In the genomic region with DNA sequence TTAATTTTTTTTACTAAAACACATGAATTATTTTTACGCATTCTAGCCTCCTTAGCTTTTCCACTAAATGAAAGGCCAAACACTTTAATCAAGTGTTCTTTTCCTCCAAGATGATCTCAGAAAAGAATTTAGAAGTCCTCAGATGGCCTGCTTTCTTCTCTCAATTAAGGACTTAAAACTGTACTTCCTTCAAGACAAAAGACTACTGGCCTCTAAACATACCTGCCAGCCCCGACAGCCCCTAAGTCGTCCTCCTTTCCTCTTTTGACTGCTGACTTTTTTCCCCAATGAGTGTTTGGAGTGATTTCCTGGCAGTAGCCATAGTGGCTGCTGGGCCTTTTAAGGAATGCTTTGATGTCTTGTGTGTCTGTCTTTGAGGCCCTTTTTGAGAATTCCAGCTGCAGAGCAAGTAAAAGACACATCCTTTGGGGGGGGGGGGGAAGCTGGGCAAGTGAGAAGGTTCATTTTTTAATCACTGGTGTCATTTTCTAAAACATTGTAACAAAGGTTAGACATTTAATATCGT, we compare ENCODE assay signal across 9 mouse cellular contexts. TPM values are rescaled to one million over a fixed set of nuclear protein-coding genes. Genes with fewer than 3 reads are reported as not detected.
DNase-seq lines count a peak whose midpoint lies in the region; ATAC-seq and TF ChIP-seq lines count a peak whose summit lies in the region.
"Had no signal": no experiment of that assay in that cellular context is flagged by ENCODE, and none has a peak within 500 bp of the region (broad histone marks: within the 10 kb centered on the region; RNA-seq: fewer than 3 reads in every experiment).

No protein-coding gene starts in this region.

- peaks cover 42% of the 10 kb centered on the region for H3K79me3 ChIP-seq in C2C12 (ENCODE audit: low read depth)

- no peaks in the 10 kb centered on the region for H3K9me3 ChIP-seq in limb, embryonic 14.5 days (ENCODE audit: control insufficient read depth, low read length)
- H3K9me3 ChIP-seq in neural tube, embryonic 11.5 days (ENCODE audit: control insufficient read depth, low read length) = no peaks in the 10 kb centered on the region

- H3K9ac ChIP-seq in limb, embryonic 14.5 days (ENCODE audit: low read depth, low read length, severe bottlenecking) = 0 out of 2 replicates have a peak overlapping the region, but pooled peaks have one; percentile 28
- 0 out of 2 replicates have a peak overlapping the region, but pooled peaks have one; percentile 1 for H3K9ac ChIP-seq in neural tube, embryonic 11.5 days (ENCODE audit: low read length)

- peak overlapping the region; percentile 88 for H3K4me3 ChIP-seq in gastrocnemius, adult 2 months
- peak overlapping the region; percentile 69 for H3K4me3 ChIP-seq in C2C12 (ENCODE audit: insufficient read depth, poor library complexity, severe bottlenecking)
- H3K4me3 ChIP-seq in embryonic fibroblast, embryonic 13.5 days (ENCODE audit: insufficient read depth, low read length) = peak overlapping the region; percentile 67
- peak overlapping the region; percentile 82 for H3K4me3 ChIP-seq in limb, embryonic 14.5 days (replicated peaks; ENCODE audit: low read length)
- H3K4me3 ChIP-seq in neural tube, embryonic 11.5 days (ENCODE audit: low read depth, low read length) = peak overlapping the region; percentile 82

- H3K27me3 ChIP-seq in C2C12 (ENCODE audit: control insufficient read depth, insufficient read depth, insufficient read length) = no peaks in the 10 kb centered on the region
- H3K27me3 ChIP-seq in limb, embryonic 14.5 days (ENCODE audit: control insufficient read depth, insufficient read depth, low read length) = no peaks in the 10 kb centered on the region
- no peaks in the 10 kb centered on the region for H3K27me3 ChIP-seq in neural tube, embryonic 11.5 days (ENCODE audit: control insufficient read depth, insufficient read depth, low read length)

- DNase-seq in gastrocnemius, adult 2 months = no peak
- DNase-seq in gastrocnemius, postnatal 25 days = no peak
- DNase-seq in limb, embryonic 14.5 days (ENCODE audit: low spot score) = no peak
- DNase-seq in neural tube, embryonic 11.5 days (ENCODE audit: low spot score) = peak; percentile 48
- DNase-seq in spleen, adult 12 weeks (ENCODE audit: low spot score) = no peak
- no peak for DNase-seq in ovary, postnatal 14 days (ENCODE audit: low spot score)

- no peak for TF ChIP-seq CTCF in gastrocnemius, adult 2 months (IDR thresholded peaks at IDR 0.05)
- TF ChIP-seq CTCF in C2C12 (IDR thresholded peaks at IDR 0.05; ENCODE audit: control insufficient read depth, insufficient read depth, insufficient read length) = no peak
- TF ChIP-seq CTCF in embryonic fibroblast, embryonic 13.5 days (IDR thresholded peaks at IDR 0.05; ENCODE audit: borderline replicate concordance, insufficient read depth, low read length) = no peak

- H3K4me2 ChIP-seq in limb, embryonic 14.5 days (replicated peaks; ENCODE audit: low read depth, low read length, severe bottlenecking) = peak overlapping the region; percentile 69
- H3K4me2 ChIP-seq in neural tube, embryonic 11.5 days (ENCODE audit: low read depth) = peak overlapping the region; percentile 48

- no peaks in the 10 kb centered on the region for H3K4me1 ChIP-seq in embryonic fibroblast, embryonic 13.5 days (ENCODE audit: control insufficient read depth, insufficient read depth, low read length)
- peaks cover 5% of the 10 kb centered on the region for H3K4me1 ChIP-seq in limb, embryonic 14.5 days (ENCODE audit: control insufficient read depth, insufficient read depth, low read length)
- peaks cover 5% of the 10 kb centered on the region; the same call in 1 of the 2 replicates for H3K4me1 ChIP-seq in neural tube, embryonic 11.5 days (ENCODE audit: control insufficient read depth, insufficient read depth, low read length)

- H3K27ac ChIP-seq in gastrocnemius, adult 2 months = peak overlapping the region; percentile 96
- 0 out of 2 replicates have a peak overlapping the region, but pooled peaks have one; percentile 40 for H3K27ac ChIP-seq in embryonic fibroblast, embryonic 13.5 days (ENCODE audit: insufficient read depth, low read length)
- H3K27ac ChIP-seq in limb, embryonic 14.5 days (replicated peaks; ENCODE audit: low read depth, low read length) = no peak overlapping the region
- no peak overlapping the region for H3K27ac ChIP-seq in neural tube, embryonic 11.5 days (ENCODE audit: low read depth, low read length)

- intact Hi-C loops in gastrocnemius, adult 2 months (cut with DNase I) = no loop called here

- ATAC-seq in limb, embryonic 14.5 days (ENCODE audit: low FRiP score, low read depth) = no peak
- ATAC-seq in neural tube, embryonic 11.5 days (ENCODE audit: insufficient read depth, low FRiP score, low TSS enrichment) = no peak

- 24% methylated on average over 4 of the region's 4 CpGs for WGBS in limb, embryonic 14.5 days
- WGBS in neural tube, embryonic 11.5 days = 15% methylated on average over 4 of the region's 4 CpGs

- peak overlapping the region; percentile 12 for H3ac ChIP-seq in C2C12 (ENCODE audit: control insufficient read depth, insufficient read length, low read depth)

- TF ChIP-seq POLR2A in embryonic fibroblast, embryonic 13.5 days (IDR thresholded peaks at IDR 0.05; ENCODE audit: low read depth, low read length) = no peak
- no peak for TF ChIP-seq POLR2A in limb, embryonic 14.5 days (IDR thresholded peaks at IDR 0.05; ENCODE audit: borderline replicate concordance, extremely low read depth, insufficient read depth, insufficient read length)

- peaks cover 60% of the 10 kb centered on the region for H3K79me2 ChIP-seq in C2C12 (ENCODE audit: control insufficient read depth, insufficient read depth)

- no peaks in the 10 kb centered on the region for H3K36me3 ChIP-seq in C2C12 (ENCODE audit: control insufficient read depth, insufficient read depth)
- H3K36me3 ChIP-seq in limb, embryonic 14.5 days (ENCODE audit: control insufficient read depth, insufficient read depth, low read length) = no peaks in the 10 kb centered on the region
- no peaks in the 10 kb centered on the region for H3K36me3 ChIP-seq in neural tube, embryonic 11.5 days (ENCODE audit: control insufficient read depth, insufficient read depth, low read length)

TF ChIP-seq in C2C12, 6 proteins besides CTCF, POLR2A, EP300 and RAD21:
- TF ChIP-seq CEBPB (IDR thresholded peaks at IDR 0.05; ENCODE audit: low read depth) = no peak
- no peak for TF ChIP-seq MYOD1 (IDR thresholded peaks at IDR 0.05; ENCODE audit: control insufficient read depth, insufficient read length, low read depth)
- TF ChIP-seq MYOG (IDR thresholded peaks at IDR 0.05; ENCODE audit: control insufficient read depth, extremely low read depth, insufficient read length) = no peak
TF ChIP-seq in C2C12: peak in this region for 0.

RNA-seq across cellular contexts. Expression of a gene that starts 1.3 kb away (rescaled TPM):
- 10 to 100 TPM; 18.1 to 23.3 TPM for total RNA-seq in gastrocnemius, adult 2 months (2021)
- 10 to 100 TPM; 17.3 to 18.1 TPM for total RNA-seq in gastrocnemius, postnatal 25 days (2021)
- 1.6 TPM for polyA plus RNA-seq in C2C12 (2012; fragmentation: generic; extraction: Trizol)
- polyA plus RNA-seq in embryonic fibroblast, embryonic 13.5 days (2011; ENCODE audit: insufficient read length, low read depth, missing spikeins) = 26.9 and 36.1 TPM in 2 replicates
- polyA plus RNA-seq in limb, embryonic 14.5 days (2012; rRNA removed) = 5.5 and 5.6 TPM in 2 replicates
- polyA plus RNA-seq in limb, embryonic 14.5 days (2014; fragmentation: Nextera tagmentation; extraction: Ambion mirVana) = 5.6 and 6.1 TPM in 2 replicates
- polyA plus RNA-seq in neural tube, embryonic 11.5 days (2014; fragmentation: Nextera tagmentation; extraction: Ambion mirVana) = 7.5 and 10.4 TPM in 2 replicates

RNA-seq across cellular contexts. Expression of a gene that starts 35.9 kb away (rescaled TPM):
- total RNA-seq in gastrocnemius, adult 2 months (2021) = not detected
- not detected for total RNA-seq in gastrocnemius, postnatal 25 days (2021)
- not detected for polyA plus RNA-seq in C2C12 (2012; fragmentation: generic; extraction: Trizol)
- not detected in 2 replicates for polyA plus RNA-seq in embryonic fibroblast, embryonic 13.5 days (2011; ENCODE audit: insufficient read length, low read depth, missing spikeins)
- not detected in 2 replicates for polyA plus RNA-seq in limb, embryonic 14.5 days (2012; rRNA removed)
- polyA plus RNA-seq in limb, embryonic 14.5 days (2014; fragmentation: Nextera tagmentation; extraction: Ambion mirVana) = not detected in 2 replicates
- polyA plus RNA-seq in neural tube, embryonic 11.5 days (2014; fragmentation: Nextera tagmentation; extraction: Ambion mirVana) = not detected in 2 replicates
- total RNA-seq: liver, adult 2 months had no signal
- polyA plus RNA-seq: liver, adult 2 months had no signal

Comparison
In these comparisons a context has a peak if more than half of its experiments do, and no peak if none do; other contexts are left out.
1. H3K27ac ChIP-seq: peak in gastrocnemius, adult 2 months (single experiment) and embryonic fibroblast, embryonic 13.5 days (single experiment); none in limb, embryonic 14.5 days (single experiment) and neural tube, embryonic 11.5 days (single experiment).
2. Peak in every context shown above with its lines, with median percentiles within 50 percentile points of each other: H3K4me3 ChIP-seq.